Mouse (Mus musculus): Measurements from ENCODE around the gene Idh2. TPM values are rescaled to one million over a fixed set of nuclear protein-coding genes. Genes with fewer than 3 reads are reported as not detected.
"Not testable (repeated sequence)": the region's sequence is repeated elsewhere in the genome, so short reads cannot be mapped to it uniquely, and the experiment has no call there.

Gene Idh2
- polyA plus RNA-seq, 1 experiment from 2014 or later: 338 TPM

- H3K36me3 ChIP-seq (ENCODE audit: control insufficient read depth, insufficient read depth, low read length): no peaks in the 10 kb centered on the region
- no peak overlapping the region for H3K4me3 ChIP-seq (ENCODE audit: low read depth, low read length)
- ATAC-seq (peak; percentile 38; the same call in 1 of the 2 replicates), DNase-seq (ENCODE audit: low spot score) (peak; percentile 27)
- no peaks in the 10 kb centered on the region for H3K27me3 ChIP-seq (replicated peaks; ENCODE audit: control insufficient read depth, insufficient read depth, low read length)
- no peaks in the 10 kb centered on the region for H3K9me3 ChIP-seq (replicated peaks; ENCODE audit: control insufficient read depth, low read length)
- H3K4me2 ChIP-seq (ENCODE audit: low read length): no peak overlapping the region
- H3K4me1 ChIP-seq (ENCODE audit: control insufficient read depth, insufficient read depth, low read length): peaks cover 26% of the 10 kb centered on the region
- WGBS: 57% methylated on average over 6 of the region's 6 CpGs
- H3K27ac ChIP-seq (ENCODE audit: low read depth, low read length): no peak overlapping the region
- no peak overlapping the region for H3K9ac ChIP-seq (ENCODE audit: low read length)
Measured at GRCm38 (mm10) chr7:80051835-80052234, 63.4 kb downstream of the Idh2 start.

DNA sequence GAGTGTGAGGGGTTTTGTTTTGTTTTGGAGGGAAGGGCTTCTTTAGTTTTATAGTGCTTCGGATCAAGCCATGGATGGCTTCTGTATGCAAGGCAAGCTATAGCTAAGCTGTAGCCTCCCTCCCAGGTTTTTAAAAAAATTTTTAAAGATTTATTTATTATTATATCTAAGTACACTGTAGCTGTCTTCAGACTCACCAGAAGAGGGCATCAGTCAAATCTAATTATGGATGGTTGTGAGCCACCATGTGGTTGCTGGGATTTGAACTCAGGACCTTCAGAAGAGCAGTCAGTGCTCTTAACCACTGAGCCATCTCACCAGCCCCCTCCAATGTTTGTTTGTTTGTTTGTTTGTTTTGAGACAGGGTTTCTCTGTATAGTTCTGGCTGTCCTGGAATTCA, 64.8 kb downstream of the Idh2 start:
- ATAC-seq; H3K36me3 ChIP-seq (ENCODE audit: control insufficient read depth, insufficient read depth, low read length); H3K27ac ChIP-seq (ENCODE audit: low read depth, low read length); DNase-seq (ENCODE audit: low spot score); H3K4me2 ChIP-seq (ENCODE audit: low read length); H3K4me3 ChIP-seq (ENCODE audit: low read depth, low read length); H3K9ac ChIP-seq (ENCODE audit: low read length); H3K9me3 ChIP-seq (replicated peaks; ENCODE audit: control insufficient read depth, low read length); H3K27me3 ChIP-seq (replicated peaks; ENCODE audit: control insufficient read depth, insufficient read depth, low read length): not testable (repeated sequence)
- peaks cover 25% of the 10 kb centered on the region for H3K4me1 ChIP-seq (ENCODE audit: control insufficient read depth, insufficient read depth, low read length)
- WGBS: 92% methylated on average over 1 of the region's 1 CpGs

DNA sequence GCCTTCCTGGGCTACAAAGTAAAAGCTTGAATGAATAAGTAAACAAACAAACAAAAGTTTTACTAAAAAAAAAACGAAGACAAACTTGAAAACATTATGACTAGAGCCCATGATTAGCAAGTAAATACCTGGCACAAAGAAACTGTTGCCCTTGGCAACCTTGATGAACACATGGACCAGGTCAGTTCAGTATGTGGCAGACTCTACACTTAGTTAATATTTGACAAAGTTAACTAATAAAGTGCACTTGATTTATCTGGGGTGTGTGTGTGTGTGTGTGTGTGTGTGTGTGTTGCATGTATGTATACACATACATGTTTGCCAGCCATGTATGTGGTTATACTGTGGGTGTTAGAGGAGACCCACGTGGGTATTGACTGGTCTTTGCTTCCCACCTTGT, 65.4 kb downstream of the Idh2 start:
- peaks cover 25% of the 10 kb centered on the region for H3K4me1 ChIP-seq (ENCODE audit: control insufficient read depth, insufficient read depth, low read length)
- no peak overlapping the region for H3K9ac ChIP-seq (ENCODE audit: low read length)
- no peaks in the 10 kb centered on the region for H3K9me3 ChIP-seq (replicated peaks; ENCODE audit: control insufficient read depth, low read length)
- H3K27ac ChIP-seq (ENCODE audit: low read depth, low read length): no peak overlapping the region
- no peaks in the 10 kb centered on the region for H3K27me3 ChIP-seq (replicated peaks; ENCODE audit: control insufficient read depth, insufficient read depth, low read length)
- H3K4me2 ChIP-seq (ENCODE audit: low read length): no peak overlapping the region
- no peak overlapping the region for H3K4me3 ChIP-seq (ENCODE audit: low read depth, low read length)
- DNase-seq (ENCODE audit: low spot score) (no peak), ATAC-seq (no peak)
- H3K36me3 ChIP-seq (ENCODE audit: control insufficient read depth, insufficient read depth, low read length): no peaks in the 10 kb centered on the region
- WGBS: 55% methylated on average over 2 of the region's 2 CpGs

DNA sequence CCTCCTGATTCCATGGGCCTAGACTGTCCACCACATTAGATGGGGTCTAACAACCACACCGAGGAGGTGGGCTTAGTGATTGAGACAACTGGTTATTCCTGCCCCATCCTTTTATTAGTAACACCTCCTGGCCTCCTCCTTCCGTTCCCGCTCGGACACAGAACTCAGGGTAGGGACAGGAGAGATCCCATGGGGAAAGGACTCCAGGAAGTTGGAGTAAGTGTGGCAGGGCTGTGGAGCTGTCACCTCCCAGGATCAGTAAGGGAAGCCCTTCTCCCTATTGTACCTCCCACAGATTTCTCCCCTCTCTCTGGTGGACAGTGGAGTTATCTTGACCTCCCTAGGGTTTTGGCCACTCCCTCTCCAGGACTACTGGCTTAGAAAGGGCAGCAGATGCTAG, 68.2 kb downstream of the Idh2 start:
- H3K4me1 ChIP-seq (ENCODE audit: control insufficient read depth, insufficient read depth, low read length): peaks cover 20% of the 10 kb centered on the region
- ATAC-seq: no peak

More for the DNA sequence above, 68.2 kb downstream of the Idh2 start:
- Histone ChIP-seq H3K4me2 (ENCODE audit: low read length) (no peak overlapping the region), H3K27ac (ENCODE audit: low read depth, low read length) (no peak overlapping the region), H3K27me3 (replicated peaks; ENCODE audit: control insufficient read depth, insufficient read depth, low read length) (no peaks in the 10 kb centered on the region), H3K4me3 (ENCODE audit: low read depth, low read length) (no peak overlapping the region), H3K36me3 (ENCODE audit: control insufficient read depth, insufficient read depth, low read length) (no peaks in the 10 kb centered on the region), H3K9ac (ENCODE audit: low read length) (no peak overlapping the region), H3K9me3 (replicated peaks; ENCODE audit: control insufficient read depth, low read length) (no peaks in the 10 kb centered on the region)
- no peak for DNase-seq (ENCODE audit: low spot score)
- 91% methylated on average over 4 of the region's 4 CpGs for WGBS

Other genes starting within 250 kb of the Idh2 start
- 50.5 and 52.5 TPM in 2 replicates for gene Ap3s2, start 194.7 kb downstream of the Idh2 start, polyA plus RNA-seq (2014; fragmentation: Nextera tagmentation; extraction: Ambion mirVana)
- gene Arpin, start 180.0 kb downstream of the Idh2 start, polyA plus RNA-seq (2014; fragmentation: Nextera tagmentation; extraction: Ambion mirVana): 16.0 and 17.3 TPM in 2 replicates
- gene Zfp710, start 90.6 kb downstream of the Idh2 start, polyA plus RNA-seq (2014; fragmentation: Nextera tagmentation; extraction: Ambion mirVana): 17.6 and 18.3 TPM in 2 replicates
- gene Sema4b, start 71.4 kb upstream of the Idh2 start, polyA plus RNA-seq (2014; fragmentation: Nextera tagmentation; extraction: Ambion mirVana): 11.6 and 12.8 TPM in 2 replicates
- gene Cib1, start 117.4 kb upstream of the Idh2 start, polyA plus RNA-seq (2014; fragmentation: Nextera tagmentation; extraction: Ambion mirVana): 32.7 and 38.5 TPM in 2 replicates
- 2.1 and 2.7 TPM in 2 replicates for gene Gdpgp1, start 117.5 kb upstream of the Idh2 start, polyA plus RNA-seq (2014; fragmentation: Nextera tagmentation; extraction: Ambion mirVana)
- 0.87 and 1.2 TPM in 2 replicates for gene Ttll13, start 131.0 kb upstream of the Idh2 start, polyA plus RNA-seq (2014; fragmentation: Nextera tagmentation; extraction: Ambion mirVana)
- 71.2 and 71.8 TPM in 2 replicates for gene Ngrn, start 145.8 kb upstream of the Idh2 start, polyA plus RNA-seq (2014; fragmentation: Nextera tagmentation; extraction: Ambion mirVana)
- gene Vps33b, start 154.3 kb upstream of the Idh2 start, polyA plus RNA-seq (2014; fragmentation: Nextera tagmentation; extraction: Ambion mirVana): 6.1 and 10.9 TPM in 2 replicates
- 102 and 125 TPM in 2 replicates for gene Prc1, start 179.1 kb upstream of the Idh2 start, polyA plus RNA-seq (2014; fragmentation: Nextera tagmentation; extraction: Ambion mirVana)
- gene Rccd1, start 209.1 kb upstream of the Idh2 start, polyA plus RNA-seq (2014; fragmentation: Nextera tagmentation; extraction: Ambion mirVana): 7.0 and 11.4 TPM in 2 replicates
- gene Unc45a, start 225.6 kb upstream of the Idh2 start, polyA plus RNA-seq (2014; fragmentation: Nextera tagmentation; extraction: Ambion mirVana): 29.6 and 36.4 TPM in 2 replicates
- gene Hddc3, start 227.7 kb upstream of the Idh2 start, polyA plus RNA-seq (2014; fragmentation: Nextera tagmentation; extraction: Ambion mirVana): 27.2 and 30.7 TPM in 2 replicates

Measured in forebrain, embryonic 14.5 days (tissue).